Mouse (Mus musculus) kidney, postnatal 0 days (tissue): ENCODE measurements at regions not wholly inside any gene's neighbourhood (a gene's known extent, or its start where the extent isn't known, plus 50 kb on each side); places are given as distances from the start of the nearest gene placed in this dataset.

Source experiments
- ATAC-seq: fragments of 200-750 bp; cut with Nextera tagmentation; replicated peaks from 2 replicates; pipeline ENCODE4 v1.8.0; 2017; ENCODE audit warnings: low read depth, moderate number of reproducible peaks, moderate TSS enrichment, moderate library complexity; ENCODE audit not compliant: low FRiP score
- DNase-seq: peaks from one replicate; pipeline ENCODE4 v3.0.0-alpha.2; 2016; ENCODE audit warnings: low spot score
- H3K27ac ChIP-seq: fragments of 300-500 bp; sonication (generic); 2 replicates; pipeline ENCODE4 v1.5.1; 2014; ENCODE audit warnings: mild to moderate bottlenecking
- H3K27me3 ChIP-seq: fragments of 300-500 bp; sonication (generic); 2 replicates; pipeline ENCODE4 v1.6.1; 2014; ENCODE audit warnings: low read length, mixed read lengths; ENCODE audit not compliant: insufficient read depth
- H3K36me3 ChIP-seq: fragments of 300-500 bp; sonication (generic); 2 replicates; pipeline ENCODE4 v1.6.1; 2014; ENCODE audit warnings: low read length, mixed read lengths; ENCODE audit not compliant: insufficient read depth
- H3K4me1 ChIP-seq: fragments of 300-500 bp; sonication (generic); replicated peaks from 2 replicates; pipeline ENCODE4 v1.6.1; 2014; ENCODE audit warnings: antibody characterized with exemption, low read length, mixed read lengths; ENCODE audit not compliant: insufficient read depth
- H3K4me2 ChIP-seq: fragments of 300-500 bp; sonication (generic); 2 replicates; pipeline ENCODE4 v1.6.1; 2014; ENCODE audit warnings: mild to moderate bottlenecking, low read length, moderate library complexity, mixed read lengths
- H3K4me3 ChIP-seq: fragments of 300-500 bp; sonication (generic); replicated peaks from 2 replicates; pipeline ENCODE4 v1.5.1; 2014; ENCODE audit warnings: low read depth, low read length
- H3K9ac ChIP-seq: fragments of 300-500 bp; sonication (generic); 2 replicates; pipeline ENCODE4 v1.6.1; 2014; ENCODE audit warnings: low read depth, low read length
- H3K9me3 ChIP-seq: fragments of 300-500 bp; sonication (generic); replicated peaks from 2 replicates; pipeline ENCODE4 v1.6.1; 2016; ENCODE audit warnings: low read length, inconsistent platforms, mixed read lengths
- CTCF ChIP-seq: IDR thresholded peaks from 2 replicates; pipeline ENCODE4 v1.5.1; 2016; ENCODE audit warnings: antibody characterized with exemption, low read depth, mild to moderate bottlenecking, moderate library complexity
- WGBS: fragments of 180-500 bp; shearing (Covaris S2); extraction: QIAGEN DNeasy Blood & Tissue Kit; methylation state at CpG from one replicate; pipeline ENCODE4 v1.1.7; 2014; 5-methylcytosine and 5-hydroxymethylcytosine counted together

DNA sequence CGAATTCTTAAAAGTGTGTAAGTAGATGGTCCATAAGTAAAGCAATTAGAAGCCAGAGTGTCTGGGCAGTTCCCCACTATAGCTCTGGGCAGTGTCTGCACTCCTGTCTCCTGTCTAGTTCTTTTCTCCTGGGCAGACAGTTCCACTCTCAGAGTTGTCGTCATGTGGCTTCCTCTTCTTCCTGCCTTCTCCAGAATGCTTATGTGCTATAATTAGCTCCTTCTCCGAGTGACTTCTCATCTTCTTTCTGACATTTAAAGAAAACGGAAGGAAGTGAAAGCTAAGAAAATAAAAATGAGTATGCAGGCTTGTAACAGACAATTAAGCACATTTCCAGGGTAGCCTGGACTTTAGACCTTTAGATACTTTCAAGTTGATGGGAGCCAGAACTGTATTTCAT lies 155.1 kb upstream of the Tnfaip3 start:
- H3K9ac ChIP-seq, result no peak overlapping the region
- H3K4me3 ChIP-seq, result no peak overlapping the region
- no peak for TF ChIP-seq CTCF
- H3K27ac ChIP-seq, result peak overlapping the region; percentile 25; the same call in 1 of the 2 replicates
- no peaks in the 10 kb centered on the region for H3K9me3 ChIP-seq
- 23% methylated on average over 4 of the region's 4 CpGs for WGBS
- ATAC-seq, result no peak
- no peaks in the 10 kb centered on the region for H3K36me3 ChIP-seq
- peaks cover 20% of the 10 kb centered on the region for H3K4me1 ChIP-seq
- no peak overlapping the region for H3K4me2 ChIP-seq
- H3K27me3 ChIP-seq, result no peaks in the 10 kb centered on the region
- peak; percentile 78 for DNase-seq

DNA sequence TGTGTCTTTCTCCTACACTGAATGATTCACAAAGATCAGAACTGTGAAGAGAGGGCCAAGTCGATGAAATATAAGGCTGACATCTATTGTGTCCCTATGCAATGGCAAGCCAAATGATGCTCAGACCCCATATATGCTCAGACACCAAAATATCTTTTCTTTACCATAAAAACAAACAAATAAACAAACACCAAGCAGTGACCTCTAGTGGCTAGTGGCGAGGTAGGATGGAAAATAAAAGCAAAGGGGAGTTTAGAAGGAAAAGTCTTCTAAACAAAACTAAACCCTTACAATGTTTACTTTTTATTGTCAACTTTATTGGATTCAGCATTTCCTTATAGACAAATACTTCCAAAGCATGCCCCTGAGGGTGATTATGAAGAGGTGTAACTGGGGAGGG lies 153.8 kb upstream of the Tnfaip3 start:
- no peak overlapping the region for H3K4me2 ChIP-seq

DNA sequence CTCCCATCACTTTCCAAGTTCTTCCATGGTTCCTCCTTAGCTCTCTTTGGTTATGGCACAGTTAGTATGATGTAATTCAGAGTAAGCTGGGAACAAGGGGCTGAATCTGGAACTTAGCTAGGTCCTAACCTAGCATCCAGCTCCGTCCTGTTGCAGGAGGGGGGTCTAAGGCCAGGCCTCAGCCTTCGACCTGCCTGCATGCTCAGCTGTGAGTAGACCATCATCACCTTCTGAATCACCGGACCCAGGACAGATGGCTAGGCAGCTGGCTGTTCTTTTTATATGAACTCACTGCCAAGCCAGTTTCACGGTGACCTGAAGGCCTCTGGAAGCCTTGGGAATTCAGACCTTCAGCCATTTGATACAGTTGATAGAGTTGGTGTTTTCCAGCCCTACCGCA lies 152.9 kb upstream of the Tnfaip3 start:
- TF ChIP-seq CTCF, result no peak

More for the DNA sequence above, 153.8 kb upstream of the Tnfaip3 start:
- 75% methylated on average over 2 of the region's 2 CpGs for WGBS
- no peak for ATAC-seq
- H3K36me3 ChIP-seq, result no peaks in the 10 kb centered on the region
- H3K4me3 ChIP-seq, result no peak overlapping the region
- H3K9me3 ChIP-seq, result no peaks in the 10 kb centered on the region
- H3K9ac ChIP-seq, result no peak overlapping the region
- DNase-seq, result no peak
- peak; percentile 58 for TF ChIP-seq CTCF
- no peak overlapping the region for H3K27ac ChIP-seq
- no peaks in the 10 kb centered on the region for H3K27me3 ChIP-seq
- H3K4me1 ChIP-seq, result peaks cover 20% of the 10 kb centered on the region

DNA sequence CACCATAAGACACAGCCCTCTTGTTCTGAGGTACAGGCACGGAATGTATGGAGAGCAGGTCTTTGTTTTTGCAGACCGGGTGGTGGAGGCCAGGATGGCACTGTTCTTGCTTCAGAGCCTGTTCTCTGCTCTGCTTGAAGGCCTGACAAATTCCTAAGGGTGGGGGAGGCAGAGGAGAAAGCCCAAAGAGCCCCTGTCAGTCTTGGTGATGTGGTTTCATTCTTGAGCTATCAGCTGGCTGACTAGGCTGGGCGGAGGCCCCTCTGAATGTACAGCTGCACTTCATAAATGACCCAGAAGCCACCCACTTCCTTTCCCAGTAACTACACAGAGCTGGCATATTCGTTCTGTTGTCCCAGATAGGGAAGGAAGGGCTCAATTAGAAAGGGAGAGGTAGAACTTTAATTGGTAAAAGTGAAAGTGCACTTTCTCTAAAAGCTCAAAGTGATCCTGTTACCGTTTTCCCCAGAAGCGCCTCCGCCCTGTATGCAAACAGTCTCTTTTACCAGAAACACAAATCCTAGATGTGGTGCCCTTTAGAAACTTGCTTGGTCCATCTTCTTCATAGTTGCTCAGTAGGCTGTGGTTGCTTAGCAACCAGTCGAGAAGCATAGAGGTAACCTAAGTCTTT lies 152.3 kb upstream of the Tnfaip3 start:
- H3K4me3 ChIP-seq, result no peak overlapping the region
- ATAC-seq (no peak; the same call in 1 of the 2 replicates), DNase-seq (peak; percentile 63)
- H3K27me3 ChIP-seq, result no peaks in the 10 kb centered on the region
- peaks cover 20% of the 10 kb centered on the region for H3K4me1 ChIP-seq
- no peak for TF ChIP-seq CTCF
- no peak overlapping the region for H3K9ac ChIP-seq
- H3K27ac ChIP-seq, result no peak overlapping the region
- no peaks in the 10 kb centered on the region for H3K9me3 ChIP-seq
- no peaks in the 10 kb centered on the region for H3K36me3 ChIP-seq
- WGBS, result 45% methylated on average over 8 of the region's 8 CpGs
- no peak overlapping the region for H3K4me2 ChIP-seq

More for the DNA sequence above, 152.9 kb upstream of the Tnfaip3 start:
- H3K36me3 ChIP-seq, result no peaks in the 10 kb centered on the region
- no peak overlapping the region for H3K27ac ChIP-seq
- H3K9ac ChIP-seq, result no peak overlapping the region
- no peaks in the 10 kb centered on the region for H3K9me3 ChIP-seq
- WGBS, result 86% methylated on average over 5 of the region's 5 CpGs
- ATAC-seq (no peak), DNase-seq (no peak)
- H3K4me2 ChIP-seq, result no peak overlapping the region
- no peak overlapping the region for H3K4me3 ChIP-seq
- peaks cover 20% of the 10 kb centered on the region for H3K4me1 ChIP-seq
- H3K27me3 ChIP-seq, result no peaks in the 10 kb centered on the region

DNA sequence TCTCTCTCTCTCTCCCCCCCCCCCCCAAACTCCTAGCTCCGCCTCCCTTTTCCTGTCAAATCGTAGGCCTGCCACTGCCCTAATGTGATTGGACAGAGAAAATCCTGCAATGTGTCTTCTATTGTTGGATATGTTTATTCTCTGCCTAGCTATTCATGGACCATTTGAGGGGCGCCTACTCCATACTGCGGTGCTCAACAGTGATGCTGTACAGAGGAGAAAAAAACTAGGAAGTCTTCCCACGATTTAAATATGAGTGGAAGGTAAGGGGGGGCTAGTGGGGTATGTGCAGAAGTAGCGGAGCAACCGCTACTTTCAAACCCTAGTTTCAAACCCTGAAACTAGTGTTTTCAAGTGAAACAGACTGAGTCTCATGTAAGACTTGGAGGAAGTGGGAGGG lies 151.6 kb upstream of the Tnfaip3 start:
- H3K4me2 ChIP-seq, result no peak overlapping the region

DNA sequence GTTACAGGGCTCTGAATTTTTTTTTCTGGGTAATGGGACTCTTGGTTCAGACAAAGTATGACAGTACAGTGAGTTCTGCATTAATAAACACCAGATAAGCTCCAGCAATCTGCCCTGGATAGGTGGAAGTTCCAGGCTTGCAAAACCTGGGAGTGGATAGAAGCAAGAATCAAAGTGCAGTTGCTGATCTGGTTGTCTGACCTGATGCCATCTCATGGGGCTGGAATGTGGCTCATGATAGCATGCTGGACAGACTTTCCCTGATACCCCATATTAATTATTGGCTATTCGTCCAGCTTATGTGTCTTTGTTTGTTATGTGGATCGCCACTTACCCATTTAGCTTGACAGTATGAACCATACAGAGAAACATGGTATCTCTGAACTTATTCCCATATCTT lies 146.6 kb upstream of the Tnfaip3 start:
- TF ChIP-seq CTCF, result no peak
- Histone ChIP-seq H3K4me3 (no peak overlapping the region), H3K4me2 (no peak overlapping the region), H3K27me3 (no peaks in the 10 kb centered on the region), H3K9me3 (no peaks in the 10 kb centered on the region), H3K36me3 (no peaks in the 10 kb centered on the region), H3K4me1 (no peaks in the 10 kb centered on the region), H3K9ac (no peak overlapping the region), H3K27ac (no peak overlapping the region)
- 91% methylated on average over 2 of the region's 2 CpGs for WGBS
- no peak for DNase-seq
- ATAC-seq, result no peak

More for the DNA sequence above, 151.6 kb upstream of the Tnfaip3 start:
- ATAC-seq, result no peak
- 83% methylated on average over 7 of the region's 7 CpGs for WGBS
- H3K9ac ChIP-seq, result no peak overlapping the region
- no peak overlapping the region for H3K4me3 ChIP-seq
- no peak for TF ChIP-seq CTCF
- DNase-seq, result no peak
- peaks cover 20% of the 10 kb centered on the region for H3K4me1 ChIP-seq
- no peaks in the 10 kb centered on the region for H3K27me3 ChIP-seq
- H3K27ac ChIP-seq, result no peak overlapping the region
- no peaks in the 10 kb centered on the region for H3K36me3 ChIP-seq
- no peaks in the 10 kb centered on the region for H3K9me3 ChIP-seq

DNA sequence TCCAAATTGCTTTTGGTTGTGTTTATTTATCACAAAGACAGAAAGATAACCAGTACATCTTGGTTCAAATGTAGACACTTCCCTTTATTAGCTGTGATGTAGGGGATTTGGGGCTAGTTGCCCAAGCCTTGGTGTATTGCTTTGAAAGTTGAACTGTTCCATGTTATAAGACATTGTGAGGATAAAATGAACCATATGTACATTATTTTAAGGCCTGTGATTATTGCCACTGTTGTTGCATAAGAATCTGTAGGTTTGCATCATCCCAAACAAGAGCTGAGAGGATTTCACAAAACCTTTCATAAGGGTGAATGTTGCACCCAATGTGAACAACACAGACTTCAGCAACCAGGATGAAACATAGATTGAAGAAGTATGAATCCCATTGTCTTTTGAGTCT lies 145.7 kb upstream of the Tnfaip3 start:
- ATAC-seq, result no peak
- no peaks in the 10 kb centered on the region for H3K27me3 ChIP-seq
- no peak overlapping the region for H3K4me2 ChIP-seq
- no peaks in the 10 kb centered on the region for H3K9me3 ChIP-seq
- H3K36me3 ChIP-seq, result no peaks in the 10 kb centered on the region
- no peak for TF ChIP-seq CTCF
- no peak overlapping the region for H3K9ac ChIP-seq
- H3K4me3 ChIP-seq, result no peak overlapping the region
- H3K27ac ChIP-seq, result no peak overlapping the region
- no peak for DNase-seq
- no peaks in the 10 kb centered on the region for H3K4me1 ChIP-seq
